Comparison of ENCODE assay signal across 15 mouse cellular contexts in genomic region chr5:4304201-4304600, GRCm38 (mm10).
"Had no signal": no experiment of that assay in that cellular context is flagged by ENCODE, and none has a peak within 500 bp of the region (broad histone marks: within the 10 kb centered on the region; RNA-seq: fewer than 3 reads in every experiment).

No protein-coding gene starts in this region.

- H3K27me3 ChIP-seq: lung, embryonic 15.5 days; megakaryocyte, embryonic 14.5 days; midbrain, embryonic 13.5 days; midbrain, embryonic 15.5 days; neural tube, embryonic 12.5 days; stomach, embryonic 15.5 days had no signal

- H3K4me3 ChIP-seq: lung, embryonic 15.5 days; megakaryocyte, embryonic 14.5 days; midbrain, embryonic 13.5 days; midbrain, embryonic 15.5 days; neural tube, embryonic 12.5 days; stomach, embryonic 15.5 days had no signal

- H3K9me3 ChIP-seq: lung, embryonic 15.5 days; midbrain, embryonic 13.5 days; midbrain, embryonic 15.5 days; neural tube, embryonic 12.5 days; stomach, embryonic 15.5 days had no signal

- H3K36me3 ChIP-seq: lung, embryonic 15.5 days; midbrain, embryonic 13.5 days; midbrain, embryonic 15.5 days; neural tube, embryonic 12.5 days; stomach, embryonic 15.5 days had no signal

- H3K27ac ChIP-seq: lung, embryonic 15.5 days; macrophage; midbrain, embryonic 13.5 days; midbrain, embryonic 15.5 days; neural tube, embryonic 12.5 days; stomach, embryonic 15.5 days; stomach, postnatal 0 days had no signal

- DNase-seq: lung, adult 18-20 months; lung, postnatal 14 days; lung, postnatal 36 days; right cerebral cortex, postnatal 14 days; thymus, adult 2 months; thymus, postnatal 25 days; thymus, postnatal 4 days had no signal

- H3K4me1 ChIP-seq: lung, embryonic 15.5 days; megakaryocyte, embryonic 14.5 days; neural tube, embryonic 12.5 days; stomach, embryonic 15.5 days had no signal
